Mouse (Mus musculus): ENCODE results near the gene Dok5. TPM values are rescaled to one million over a fixed set of nuclear protein-coding genes. Genes with fewer than 3 reads are reported as not detected.

Gene Dok5
- polyA plus RNA-seq, 1 experiment from 2014 or later = 1.9 TPM

DNA sequence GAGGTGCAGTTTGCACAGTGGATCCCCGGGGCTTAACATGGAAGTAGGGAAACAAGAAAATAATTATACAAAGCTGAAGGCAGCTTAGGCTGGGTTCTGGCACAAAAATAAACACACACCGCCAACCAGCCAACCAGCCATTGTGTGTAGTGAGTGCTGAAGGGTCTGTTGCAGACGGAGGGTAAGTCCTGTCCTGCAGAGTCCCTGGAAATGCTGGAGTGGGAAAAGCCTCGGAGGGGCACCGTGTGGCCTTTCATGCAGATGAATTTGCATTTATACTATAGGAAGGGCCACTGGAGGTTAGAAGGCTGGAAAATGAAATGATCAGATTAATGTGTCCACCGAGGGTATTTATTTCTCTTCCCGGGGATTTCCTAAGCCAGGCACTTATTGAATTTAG lies 97.2 kb downstream of the Dok5 start:
- ATAC-seq (replicated peaks; ENCODE audit: low FRiP score) = no peak
- Histone ChIP-seq H3K36me3 (ENCODE audit: control insufficient read depth, insufficient read depth, low read length) (no peaks in the 10 kb centered on the region), H3K4me2 (no peak overlapping the region), H3K4me1 (replicated peaks; ENCODE audit: control insufficient read depth, insufficient read depth, low read length) (no peaks in the 10 kb centered on the region), H3K27ac (ENCODE audit: low read depth, low read length) (no peak overlapping the region), H3K4me3 (ENCODE audit: low read depth, low read length) (no peak overlapping the region), H3K27me3 (replicated peaks; ENCODE audit: control insufficient read depth, insufficient read depth, low read length) (no peaks in the 10 kb centered on the region), H3K9ac (ENCODE audit: low read depth, low read length) (no peak overlapping the region), H3K9me3 (ENCODE audit: control insufficient read depth, low read length) (no peaks in the 10 kb centered on the region)
- 72% methylated on average over 7 of the region's 7 CpGs for WGBS
- DNase-seq (ENCODE audit: low spot score) = no peak

GRCm38 (mm10) chr2:170829191-170829611 lies 97.6 kb downstream of the Dok5 start:
- 73% methylated on average over 6 of the region's 6 CpGs for WGBS
- no peak for ATAC-seq (replicated peaks; ENCODE audit: low FRiP score)

GRCm38 (mm10) chr2:170829988-170830387 lies 98.4 kb downstream of the Dok5 start:
- no peaks in the 10 kb centered on the region for H3K36me3 ChIP-seq (ENCODE audit: control insufficient read depth, insufficient read depth, low read length)
- H3K9ac ChIP-seq (ENCODE audit: low read depth, low read length) = no peak overlapping the region
- H3K4me3 ChIP-seq (ENCODE audit: low read depth, low read length) = no peak overlapping the region
- ATAC-seq (replicated peaks; ENCODE audit: low FRiP score) (no peak), DNase-seq (ENCODE audit: low spot score) (no peak)
- no peaks in the 10 kb centered on the region for H3K9me3 ChIP-seq (ENCODE audit: control insufficient read depth, low read length)
- H3K27ac ChIP-seq (ENCODE audit: low read depth, low read length) = no peak overlapping the region
- H3K27me3 ChIP-seq (replicated peaks; ENCODE audit: control insufficient read depth, insufficient read depth, low read length) = no peaks in the 10 kb centered on the region
- H3K4me1 ChIP-seq (replicated peaks; ENCODE audit: control insufficient read depth, insufficient read depth, low read length) = no peaks in the 10 kb centered on the region
- WGBS = 88% methylated on average over 14 of the region's 14 CpGs
- no peak overlapping the region for H3K4me2 ChIP-seq

More at GRCm38 (mm10) chr2:170829191-170829611, 97.6 kb downstream of the Dok5 start:
- no peaks in the 10 kb centered on the region for H3K27me3 ChIP-seq (replicated peaks; ENCODE audit: control insufficient read depth, insufficient read depth, low read length)
- no peak overlapping the region for H3K4me3 ChIP-seq (ENCODE audit: low read depth, low read length)
- no peak for DNase-seq (ENCODE audit: low spot score)
- H3K4me2 ChIP-seq = no peak overlapping the region
- H3K36me3 ChIP-seq (ENCODE audit: control insufficient read depth, insufficient read depth, low read length) = no peaks in the 10 kb centered on the region
- H3K9ac ChIP-seq (ENCODE audit: low read depth, low read length) = no peak overlapping the region
- no peaks in the 10 kb centered on the region for H3K4me1 ChIP-seq (replicated peaks; ENCODE audit: control insufficient read depth, insufficient read depth, low read length)
- H3K27ac ChIP-seq (ENCODE audit: low read depth, low read length) = no peak overlapping the region
- H3K9me3 ChIP-seq (ENCODE audit: control insufficient read depth, low read length) = no peaks in the 10 kb centered on the region

GRCm38 (mm10) chr2:170836862-170837261 lies 105.3 kb downstream of the Dok5 start:
- no peak for ATAC-seq (replicated peaks; ENCODE audit: low FRiP score)
- H3K27me3 ChIP-seq (replicated peaks; ENCODE audit: control insufficient read depth, insufficient read depth, low read length) = no peaks in the 10 kb centered on the region
- H3K27ac ChIP-seq (ENCODE audit: low read depth, low read length) = no peak overlapping the region

DNA sequence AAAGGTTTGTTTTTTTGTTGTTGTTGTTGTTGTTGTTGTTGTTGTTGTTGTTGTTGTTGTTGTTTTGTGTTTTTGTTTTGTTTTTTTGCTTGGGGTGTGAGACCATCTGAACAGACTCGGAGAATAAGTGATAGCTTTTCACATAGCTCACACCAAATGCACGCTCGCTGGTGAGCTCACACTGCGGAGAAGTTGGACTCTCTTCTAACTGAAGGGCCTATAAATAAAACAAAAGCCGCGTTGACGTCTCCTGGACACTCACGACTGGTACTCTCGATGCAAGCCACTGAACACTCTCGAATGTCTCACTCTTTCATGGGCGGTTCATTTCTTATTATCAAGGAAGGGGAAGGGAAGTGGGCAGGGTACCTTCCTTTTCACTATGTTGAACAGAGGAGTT lies 105.8 kb downstream of the Dok5 start:
- Histone ChIP-seq H3K9ac (ENCODE audit: low read depth, low read length) (no peak overlapping the region), H3K9me3 (ENCODE audit: control insufficient read depth, low read length) (no peaks in the 10 kb centered on the region), H3K4me2 (no peak overlapping the region), H3K27ac (ENCODE audit: low read depth, low read length) (no peak overlapping the region), H3K4me3 (ENCODE audit: low read depth, low read length) (no peak overlapping the region), H3K36me3 (ENCODE audit: control insufficient read depth, insufficient read depth, low read length) (no peaks in the 10 kb centered on the region), H3K27me3 (replicated peaks; ENCODE audit: control insufficient read depth, insufficient read depth, low read length) (no peaks in the 10 kb centered on the region), H3K4me1 (replicated peaks; ENCODE audit: control insufficient read depth, insufficient read depth, low read length) (no peaks in the 10 kb centered on the region)
- DNase-seq (ENCODE audit: low spot score) (no peak), ATAC-seq (replicated peaks; ENCODE audit: low FRiP score) (no peak)
- WGBS = 82% methylated on average over 11 of the region's 11 CpGs

More at GRCm38 (mm10) chr2:170836862-170837261, 105.3 kb downstream of the Dok5 start:
- DNase-seq (ENCODE audit: low spot score) = no peak
- no peak overlapping the region for H3K4me3 ChIP-seq (ENCODE audit: low read depth, low read length)
- no peaks in the 10 kb centered on the region for H3K9me3 ChIP-seq (ENCODE audit: control insufficient read depth, low read length)
- 78% methylated on average over 10 of the region's 10 CpGs for WGBS
- no peaks in the 10 kb centered on the region for H3K4me1 ChIP-seq (replicated peaks; ENCODE audit: control insufficient read depth, insufficient read depth, low read length)
- no peak overlapping the region for H3K9ac ChIP-seq (ENCODE audit: low read depth, low read length)
- no peaks in the 10 kb centered on the region for H3K36me3 ChIP-seq (ENCODE audit: control insufficient read depth, insufficient read depth, low read length)
- no peak overlapping the region for H3K4me2 ChIP-seq

GRCm38 (mm10) chr2:170837824-170838557 lies 106.4 kb downstream of the Dok5 start:
- no peaks in the 10 kb centered on the region for H3K9me3 ChIP-seq (ENCODE audit: control insufficient read depth, low read length)
- no peaks in the 10 kb centered on the region for H3K4me1 ChIP-seq (replicated peaks; ENCODE audit: control insufficient read depth, insufficient read depth, low read length)
- 66% methylated on average over 12 of the region's 12 CpGs for WGBS
- H3K4me2 ChIP-seq = no peak overlapping the region
- no peak overlapping the region for H3K27ac ChIP-seq (ENCODE audit: low read depth, low read length)
- H3K9ac ChIP-seq (ENCODE audit: low read depth, low read length) = no peak overlapping the region
- H3K27me3 ChIP-seq (replicated peaks; ENCODE audit: control insufficient read depth, insufficient read depth, low read length) = no peaks in the 10 kb centered on the region
- no peak for DNase-seq (ENCODE audit: low spot score)
- peak; percentile 69 for ATAC-seq (replicated peaks; ENCODE audit: low FRiP score)
- H3K4me3 ChIP-seq (ENCODE audit: low read depth, low read length) = no peak overlapping the region
- no peaks in the 10 kb centered on the region for H3K36me3 ChIP-seq (ENCODE audit: control insufficient read depth, insufficient read depth, low read length)

- Histone ChIP-seq H3K36me3 (ENCODE audit: control insufficient read depth, insufficient read depth, low read length) (no peaks in the 10 kb centered on the region), H3K27me3 (replicated peaks; ENCODE audit: control insufficient read depth, insufficient read depth, low read length) (no peaks in the 10 kb centered on the region), H3K4me2 (no peak overlapping the region), H3K9ac (ENCODE audit: low read depth, low read length) (no peak overlapping the region), H3K4me3 (ENCODE audit: low read depth, low read length) (no peak overlapping the region), H3K9me3 (ENCODE audit: control insufficient read depth, low read length) (no peaks in the 10 kb centered on the region), H3K27ac (ENCODE audit: low read depth, low read length) (no peak overlapping the region), H3K4me1 (replicated peaks; ENCODE audit: control insufficient read depth, insufficient read depth, low read length) (no peaks in the 10 kb centered on the region)
- ATAC-seq (replicated peaks; ENCODE audit: low FRiP score) (no peak), DNase-seq (ENCODE audit: low spot score) (no peak)
- WGBS = 77% methylated on average over 13 of the region's 13 CpGs
Observed at GRCm38 (mm10) chr2:170841441-170841965, 109.9 kb downstream of the Dok5 start.

DNA sequence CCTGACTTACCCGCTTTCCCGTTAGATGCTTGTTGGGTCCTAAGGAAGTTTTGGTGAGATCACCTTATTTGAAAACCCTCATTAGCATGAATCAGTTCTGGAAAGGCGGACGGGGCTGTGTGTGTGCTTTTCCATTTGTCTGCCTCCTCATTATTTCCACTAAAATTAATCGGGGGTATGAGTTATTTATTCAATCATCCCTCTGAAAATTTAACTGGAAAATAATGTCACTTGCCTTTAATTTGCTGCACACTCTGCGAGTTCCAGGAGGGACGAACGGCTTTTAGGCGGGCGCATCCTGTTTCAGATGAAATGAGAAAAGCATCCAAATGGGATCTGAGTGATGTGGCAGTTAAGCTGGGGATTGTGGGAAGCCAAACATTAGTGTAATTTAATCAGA lies 113.9 kb downstream of the Dok5 start:
- Histone ChIP-seq H3K9me3 (ENCODE audit: control insufficient read depth, low read length) (no peaks in the 10 kb centered on the region), H3K4me2 (no peak overlapping the region), H3K27ac (ENCODE audit: low read depth, low read length) (no peak overlapping the region), H3K27me3 (replicated peaks; ENCODE audit: control insufficient read depth, insufficient read depth, low read length) (no peaks in the 10 kb centered on the region), H3K4me1 (replicated peaks; ENCODE audit: control insufficient read depth, insufficient read depth, low read length) (no peaks in the 10 kb centered on the region), H3K4me3 (ENCODE audit: low read depth, low read length) (no peak overlapping the region), H3K9ac (ENCODE audit: low read depth, low read length) (no peak overlapping the region), H3K36me3 (ENCODE audit: control insufficient read depth, insufficient read depth, low read length) (no peaks in the 10 kb centered on the region)
- ATAC-seq (replicated peaks; ENCODE audit: low FRiP score) (no peak), DNase-seq (ENCODE audit: low spot score) (no peak)
- WGBS = 88% methylated on average over 10 of the region's 10 CpGs

DNA sequence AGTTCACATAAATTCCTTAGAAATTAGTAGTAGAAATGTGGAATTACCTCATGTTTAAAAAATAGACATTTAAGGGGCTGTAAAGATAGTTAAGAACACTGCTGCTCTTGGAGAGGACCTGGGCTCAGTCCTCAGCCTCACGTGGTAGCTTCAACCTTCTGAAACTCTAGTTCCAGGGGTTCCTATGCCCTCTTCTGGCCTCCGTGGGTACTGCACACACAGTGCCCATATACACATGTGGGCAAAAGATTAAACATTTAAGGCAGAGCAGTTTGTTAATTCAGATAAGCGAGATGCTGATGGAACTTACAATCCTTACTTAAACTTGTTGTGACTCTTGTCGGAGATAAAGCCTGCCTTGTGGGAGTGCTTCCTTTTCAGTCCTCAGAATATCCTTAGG lies 118.5 kb downstream of the Dok5 start:
- no peak overlapping the region for H3K9ac ChIP-seq (ENCODE audit: low read depth, low read length)
- no peaks in the 10 kb centered on the region for H3K27me3 ChIP-seq (replicated peaks; ENCODE audit: control insufficient read depth, insufficient read depth, low read length)
- DNase-seq (ENCODE audit: low spot score) (no peak), ATAC-seq (replicated peaks; ENCODE audit: low FRiP score) (no peak)
- 89% methylated on average over 4 of the region's 4 CpGs for WGBS
- H3K4me2 ChIP-seq = no peak overlapping the region
- no peaks in the 10 kb centered on the region for H3K36me3 ChIP-seq (ENCODE audit: control insufficient read depth, insufficient read depth, low read length)
- H3K4me1 ChIP-seq (replicated peaks; ENCODE audit: control insufficient read depth, insufficient read depth, low read length) = no peaks in the 10 kb centered on the region
- H3K27ac ChIP-seq (ENCODE audit: low read depth, low read length) = no peak overlapping the region
- no peaks in the 10 kb centered on the region for H3K9me3 ChIP-seq (ENCODE audit: control insufficient read depth, low read length)
- H3K4me3 ChIP-seq (ENCODE audit: low read depth, low read length) = no peak overlapping the region

Data from liver, embryonic 11.5 days (tissue).